Mouse (Mus musculus) lung, embryonic 14.5 days (tissue): ENCODE results near the gene Dclre1c. TPM values are rescaled to one million over a fixed set of nuclear protein-coding genes. Genes with fewer than 3 reads are reported as not detected.

Source experiments
- ATAC-seq: fragments of 200-750 bp; cut with Nextera tagmentation; 2 replicates; pipeline ENCODE4 v1.8.0; 2017; ENCODE audit warnings: mild to moderate bottlenecking, moderate TSS enrichment, moderate library complexity; ENCODE audit not compliant: insufficient read depth
- DNase-seq: peaks from one replicate; pipeline ENCODE4 v3.0.0-alpha.2; 2015
- H3K27ac ChIP-seq: fragments of 300-500 bp; sonication (generic); 2 replicates; pipeline ENCODE4 v1.5.1; 2014; ENCODE audit warnings: low read depth, mild to moderate bottlenecking, moderate library complexity
- H3K27me3 ChIP-seq: fragments of 300-500 bp; sonication (generic); 2 replicates; pipeline ENCODE4 v1.6.1; 2014; ENCODE audit warnings: low read length, control low read depth; ENCODE audit not compliant: insufficient read depth
- H3K36me3 ChIP-seq: fragments of 300-500 bp; sonication (generic); 2 replicates; pipeline ENCODE4 v1.6.1; 2014; ENCODE audit warnings: control low read depth; ENCODE audit not compliant: insufficient read depth
- H3K4me1 ChIP-seq: fragments of 300-500 bp; sonication (generic); 2 replicates; pipeline ENCODE4 v1.6.1; 2014; ENCODE audit warnings: antibody characterized with exemption, control low read depth; ENCODE audit not compliant: insufficient read depth
- H3K4me2 ChIP-seq: fragments of 300-500 bp; sonication (generic); 2 replicates; pipeline ENCODE4 v1.6.1; 2014; ENCODE audit warnings: mild to moderate bottlenecking
- H3K4me3 ChIP-seq: fragments of 300-500 bp; sonication (generic); 2 replicates; pipeline ENCODE4 v1.5.1; 2014; ENCODE audit warnings: low read depth, low read length
- H3K9ac ChIP-seq: fragments of 300-500 bp; sonication (generic); 2 replicates; pipeline ENCODE4 v1.6.1; 2014
- H3K9me3 ChIP-seq: fragments of 300-500 bp; sonication (generic); 2 replicates; pipeline ENCODE4 v1.6.1; 2016; ENCODE audit warnings: low read depth, low read length, control low read depth
- CTCF ChIP-seq: IDR thresholded peaks from 2 replicates; pipeline ENCODE4 v1.5.1; 2016; ENCODE audit warnings: antibody characterized with exemption, low read depth
- WGBS: fragments of 180-500 bp; shearing (Covaris S2); extraction: QIAGEN DNeasy Blood & Tissue Kit; methylation state at CpG from one replicate; pipeline ENCODE4 v1.1.7; 2014; 5-methylcytosine and 5-hydroxymethylcytosine counted together
- polyA plus RNA-seq: library from polyadenylated mRNA; unstranded; fragments of >200 nt; fragmentation: Nextera tagmentation; extraction: Ambion mirVana; gene quantifications from 2 replicates; pipeline ENCODE4 v1.2.1, GENCODE M21; 2014

Dclre1c gene
- polyA plus RNA-seq, 1 experiment from 2014 or later, result 5.8 TPM

GRCm38 (mm10) chr2:3415676-3416075 lies 8.3 kb upstream of the Dclre1c start:
- TF ChIP-seq CTCF, result no peak
- no peak for DNase-seq
- H3K4me3 ChIP-seq, result no peak overlapping the region
- no peak overlapping the region for H3K4me2 ChIP-seq
- WGBS, result 20% methylated on average over 1 of the region's 1 CpGs
- no peaks in the 10 kb centered on the region for H3K9me3 ChIP-seq
- no peaks in the 10 kb centered on the region for H3K4me1 ChIP-seq
- H3K27ac ChIP-seq, result no peak overlapping the region
- H3K27me3 ChIP-seq, result no peaks in the 10 kb centered on the region
- ATAC-seq, result no peak
- no peak overlapping the region for H3K9ac ChIP-seq
- no peaks in the 10 kb centered on the region for H3K36me3 ChIP-seq

- no peaks in the 10 kb centered on the region for H3K36me3 ChIP-seq
- H3K27me3 ChIP-seq, result no peaks in the 10 kb centered on the region
- WGBS, result 1% methylated on average over 38 of the region's 38 CpGs
- H3K4me2 ChIP-seq, result peak overlapping the region; percentile 76
- peak overlapping the region; percentile 41 for H3K9ac ChIP-seq
- ATAC-seq, result peak; percentile 97
- H3K9me3 ChIP-seq, result no peaks in the 10 kb centered on the region
- peak; percentile 97 for DNase-seq
- peak overlapping the region; percentile 45 for H3K4me3 ChIP-seq
- no peak overlapping the region for H3K27ac ChIP-seq
- TF ChIP-seq CTCF, result 0 out of 2 replicates have a peak, but pooled peaks have one; percentile 4
- no peaks in the 10 kb centered on the region for H3K4me1 ChIP-seq
Measured at GRCm38 (mm10) chr2:3418883-3419431, 5.0 kb upstream of the Dclre1c start.

- no peaks in the 10 kb centered on the region for H3K9me3 ChIP-seq
- no peak for DNase-seq
- no peaks in the 10 kb centered on the region for H3K27me3 ChIP-seq
- no peak for ATAC-seq
- WGBS, result 65% methylated on average over 4 of the region's 4 CpGs
- H3K36me3 ChIP-seq, result no peaks in the 10 kb centered on the region
- H3K9ac ChIP-seq, result no peak overlapping the region
- no peak overlapping the region for H3K4me2 ChIP-seq
- no peak for TF ChIP-seq CTCF
- no peaks in the 10 kb centered on the region for H3K4me1 ChIP-seq
- no peak overlapping the region for H3K27ac ChIP-seq
- no peak overlapping the region for H3K4me3 ChIP-seq
Measured at GRCm38 (mm10) chr2:3420157-3420556, 3.8 kb upstream of the Dclre1c start.

- no peak for TF ChIP-seq CTCF
- no peaks in the 10 kb centered on the region for H3K36me3 ChIP-seq
- no peak for ATAC-seq
- no peaks in the 10 kb centered on the region for H3K27me3 ChIP-seq
- H3K9me3 ChIP-seq, result no peaks in the 10 kb centered on the region
- no peak within 1 kb of the TSS; the same call in 1 of the 2 replicates for H3K4me3 ChIP-seq
- 57% methylated on average over 3 of the region's 3 CpGs for WGBS
- H3K4me1 ChIP-seq, result no peaks in the 10 kb centered on the region
- no peak within 1 kb of the TSS for H3K9ac ChIP-seq
- H3K4me2 ChIP-seq, result peak within 1 kb of the TSS; percentile 92
- no peak within 1 kb of the TSS for H3K27ac ChIP-seq
- no peak for DNase-seq
Measured at GRCm38 (mm10) chr2:3422548-3422947, 1.4 kb upstream of the Dclre1c start, which contains the start of gene Meig1. TSS of gene Meig1 (minus strand) at chr2:3422648.

- no peaks in the 10 kb centered on the region for H3K36me3 ChIP-seq
- H3K4me3 ChIP-seq, result peak overlapping the region; percentile 65
- peak overlapping the region; percentile 59 for H3K9ac ChIP-seq
- DNase-seq, result peak; percentile 8
- H3K27me3 ChIP-seq, result no peaks in the 10 kb centered on the region
- TF ChIP-seq CTCF, result no peak
- peak overlapping the region; percentile 92 for H3K4me2 ChIP-seq
- 3% methylated on average over 10 of the region's 10 CpGs for WGBS
- H3K4me1 ChIP-seq, result no peaks in the 10 kb centered on the region
- no peak overlapping the region for H3K27ac ChIP-seq
- ATAC-seq, result no peak
- H3K9me3 ChIP-seq, result no peaks in the 10 kb centered on the region
Measured at GRCm38 (mm10) chr2:3424579-3424910, 614 bp downstream of the Dclre1c start.

GRCm38 (mm10) chr2:3430956-3431355 lies 7.0 kb downstream of the Dclre1c start:
- Histone ChIP-seq H3K4me2 (no peak overlapping the region), H3K4me3 (no peak overlapping the region), H3K4me1 (no peaks in the 10 kb centered on the region), H3K27ac (no peak overlapping the region), H3K36me3 (no peaks in the 10 kb centered on the region), H3K27me3 (no peaks in the 10 kb centered on the region), H3K9ac (no peak overlapping the region), H3K9me3 (no peaks in the 10 kb centered on the region)
- no peak for ATAC-seq
- 85% methylated on average over 9 of the region's 9 CpGs for WGBS
- TF ChIP-seq CTCF, result no peak
- no peak for DNase-seq

- H3K4me3 ChIP-seq, result no peak overlapping the region
- 80% methylated on average over 6 of the region's 6 CpGs for WGBS
- H3K27me3 ChIP-seq, result no peaks in the 10 kb centered on the region
- H3K9ac ChIP-seq, result no peak overlapping the region; the same call in 1 of the 2 replicates
- no peak overlapping the region for H3K4me2 ChIP-seq
- no peaks in the 10 kb centered on the region for H3K4me1 ChIP-seq
- no peak for TF ChIP-seq CTCF
- no peak overlapping the region for H3K27ac ChIP-seq
- ATAC-seq (no peak), DNase-seq (no peak)
- H3K9me3 ChIP-seq, result no peaks in the 10 kb centered on the region
- 0 out of 2 replicates have a peak, but pooled peaks cover 3% of the 10 kb centered on the region for H3K36me3 ChIP-seq
Measured at GRCm38 (mm10) chr2:3435369-3436061, 11.6 kb downstream of the Dclre1c start.
